Mouse (Mus musculus): ENCODE measurements around the gene Slc30a3. TPM values are rescaled to one million over a fixed set of nuclear protein-coding genes. Genes with fewer than 3 reads are reported as not detected.
"Not testable (repeated sequence)": the region's sequence is repeated elsewhere in the genome, so short reads cannot be mapped to it uniquely, and the experiment has no call there.

Gene Slc30a3
- total RNA-seq, 2 experiments from 2014 or later: not detected

DNA sequence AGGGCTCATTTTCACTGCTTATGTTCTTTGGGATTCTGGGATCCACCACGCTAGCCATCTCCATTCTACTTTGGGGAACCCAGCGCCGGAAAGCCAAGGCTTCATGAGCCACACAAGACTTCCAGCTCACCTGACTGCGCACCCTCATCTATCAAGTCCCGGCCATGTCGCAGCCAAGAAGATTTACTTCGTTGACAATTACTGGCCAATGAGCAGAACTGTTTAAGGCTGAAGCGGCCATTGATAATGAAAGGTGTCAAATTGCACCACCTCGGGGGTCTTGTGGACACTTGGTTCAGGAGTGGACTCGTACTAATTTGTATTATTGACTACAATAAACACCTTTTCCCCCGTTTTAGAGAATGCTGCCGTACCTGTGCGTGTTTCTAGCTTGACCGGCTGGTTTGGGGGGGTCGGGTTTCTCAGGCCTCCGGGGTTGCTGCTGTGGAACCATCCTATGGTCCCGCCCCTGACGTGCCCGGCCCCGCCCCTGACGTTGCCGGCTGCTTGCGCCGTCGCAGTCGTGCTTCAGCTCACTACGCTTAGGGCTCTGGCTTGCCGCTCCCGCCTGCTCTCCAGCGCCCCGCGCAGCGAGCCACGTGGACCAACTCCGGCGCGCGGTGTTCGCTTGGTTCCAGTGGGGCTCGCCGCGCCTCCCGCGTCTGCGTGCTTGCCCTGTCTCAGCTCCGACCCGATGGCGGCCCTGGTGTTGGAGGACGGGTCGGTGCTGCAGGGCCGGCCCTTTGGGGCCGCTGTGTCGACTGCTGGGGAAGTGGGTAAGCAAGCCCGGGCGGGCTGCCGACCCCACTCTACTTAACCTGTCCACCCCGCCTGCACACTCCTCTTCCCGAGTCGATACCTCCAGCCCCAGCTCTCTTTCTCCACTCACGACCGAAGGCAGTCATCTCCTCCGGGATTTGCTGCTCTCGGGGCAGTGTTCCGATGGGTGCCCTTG is 53.5 kb downstream of the Slc30a3 start, which contains the start of gene Cad:
Cad (plus strand) TSS at position 520 of the 955 bp plus-strand sequence.
- intact Hi-C loops (cut with DNase I): loop anchor here (5.0 to 10.0 kb wide), 2 partner anchors 53 to 240 kb away; partner anchors contain the start of genes Dnajc5g, Fndc4, Gckr and Ift172
- peak; percentile 96 to 97 for DNase-seq

GRCm38 (mm10) chr5:31053728-31054127 is 54.3 kb downstream of the Slc30a3 start:
- DNase-seq: not testable (repeated sequence)

DNA sequence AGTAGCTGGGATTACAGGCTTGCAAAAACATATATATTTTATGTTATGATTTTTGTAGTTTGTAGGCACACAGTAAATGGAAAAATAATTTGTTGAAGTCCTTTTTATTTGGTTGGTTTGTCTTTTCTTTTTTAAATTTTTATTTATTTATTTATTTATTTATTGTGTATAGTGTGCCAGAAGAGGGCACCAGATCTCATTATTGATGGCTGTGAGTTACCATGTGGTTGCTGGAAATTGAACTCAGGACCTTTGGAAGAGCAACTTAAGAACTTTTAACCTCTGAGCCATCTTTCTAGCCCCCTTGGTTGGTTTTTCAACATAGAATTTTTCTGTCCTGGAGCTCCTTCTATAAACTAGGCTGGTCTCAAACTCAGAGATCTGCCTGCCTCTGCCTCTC is 57.6 kb downstream of the Slc30a3 start:
- DNase-seq: no peak
- intact Hi-C loops (cut with DNase I): loop anchor here (5.0 to 10.0 kb wide), 2 partner anchors 57 to 244 kb away; partner anchors contain the start of genes Dnajc5g, Fndc4, Gckr and Ift172

More at GRCm38 (mm10) chr5:31053728-31054127, 54.3 kb downstream of the Slc30a3 start:
- intact Hi-C loops (cut with DNase I): loop anchor here (5.0 to 10.0 kb wide), 2 partner anchors 54 to 241 kb away; partner anchors contain the start of genes Dnajc5g, Fndc4, Gckr and Ift172

GRCm38 (mm10) chr5:31048763-31049641 is 59.0 kb downstream of the Slc30a3 start, which contains the start of gene Slc5a6:
TSS of gene Slc5a6 (minus strand) at chr5:31048924.
- intact Hi-C loops (cut with DNase I): loop anchor here (2.0 to 5.0 kb wide), 2 partner anchors 88 to 162 kb away; partner anchors contain the start of genes Agbl5 and Preb
- peak; percentile 37 to 52 for DNase-seq

- DNase-seq: peak; percentile 98 to 100
- intact Hi-C loops (cut with DNase I): loop anchor here (2.0 to 5.0 kb wide), 2 partner anchors 87 to 161 kb away; partner anchors contain the start of genes Agbl5 and Preb
Observed at GRCm38 (mm10) chr5:31047848-31048762, 59.9 kb downstream of the Slc30a3 start, which contains the start of gene Atraid. TSS of gene Atraid (plus strand) at chr5:31048312.

- no peak for DNase-seq
- intact Hi-C loops (cut with DNase I): loop anchor here (5.0 kb wide), 1 partner anchor 160 kb away; the partner anchor contains the start of gene Agbl5
Observed at GRCm38 (mm10) chr5:31047074-31047473, 61.0 kb downstream of the Slc30a3 start.

DNA sequence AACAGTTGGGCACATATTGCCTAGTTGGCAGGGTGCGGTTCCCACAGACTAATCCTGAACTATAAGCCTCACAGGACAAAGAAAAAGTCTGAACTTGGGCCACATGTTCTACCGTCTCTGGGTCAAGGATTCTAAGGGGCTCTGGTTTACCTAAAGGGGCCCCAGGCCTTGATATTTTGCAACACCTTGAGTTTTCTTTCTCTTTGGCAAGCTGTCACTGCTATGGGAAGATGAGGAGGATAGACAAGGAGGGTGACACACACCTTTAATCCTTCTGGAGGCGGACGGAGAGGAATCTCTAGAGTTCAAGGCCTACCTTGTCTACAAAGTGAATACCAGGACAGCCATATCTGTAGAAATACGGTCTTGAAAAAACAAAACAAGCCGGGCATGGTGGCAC is 61.6 kb downstream of the Slc30a3 start:
- DNase-seq: no peak
- intact Hi-C loops (cut with DNase I): loop anchor here (5.0 kb wide), 1 partner anchor 159 kb away; the partner anchor contains the start of gene Agbl5

DNA sequence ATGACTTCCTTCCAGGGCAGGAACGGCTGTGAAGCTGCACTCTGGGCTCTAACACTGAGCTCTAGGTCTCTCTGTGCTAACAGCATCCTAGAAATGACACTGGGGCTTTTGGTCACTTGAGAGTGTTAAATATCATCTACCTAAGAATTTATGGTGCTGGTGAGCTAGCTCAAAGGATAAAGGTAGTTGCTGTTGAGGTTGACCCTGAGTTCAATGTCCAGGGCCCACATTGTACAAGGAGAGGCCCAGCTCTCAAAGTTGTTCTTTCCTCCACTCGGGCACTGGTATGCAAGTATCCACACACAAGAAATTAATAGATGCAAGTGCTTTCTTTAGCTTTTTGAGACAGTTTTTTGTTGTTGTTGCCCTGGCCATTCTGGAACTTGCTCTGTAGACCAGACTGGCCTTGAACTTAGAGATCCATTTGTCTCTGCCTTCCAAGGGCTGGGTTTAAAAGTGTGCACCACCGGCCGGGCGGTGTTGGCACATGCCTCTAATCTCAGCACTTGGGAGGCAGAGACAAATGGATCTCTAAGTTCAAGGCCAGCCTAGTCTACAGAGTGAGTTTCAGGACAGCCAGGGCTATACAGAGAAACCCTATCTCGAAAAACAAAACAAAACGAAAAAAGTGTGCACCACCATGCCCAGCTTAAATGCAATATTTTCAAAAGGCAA is 69.7 kb downstream of the Slc30a3 start:
- intact Hi-C loops (cut with DNase I): no loop called here
- DNase-seq: no peak

GRCm38 (mm10) chr5:31036556-31036955 is 71.5 kb downstream of the Slc30a3 start:
- DNase-seq; intact Hi-C loops (cut with DNase I): not testable (repeated sequence)

Other genes with a start within 250 kb of the Slc30a3 start
- gene Tmem214, start 240.2 kb downstream of the Slc30a3 start, total RNA-seq (2021): 10 to 100 TPM; 37.7 to 40.2 TPM
- gene Agbl5, start 219.5 kb downstream of the Slc30a3 start, total RNA-seq (2021): 1 to 10 TPM; 4.1 to 7.1 TPM
- 100 to 1,000 TPM; 143 to 152 TPM for gene Ost4, start 200.4 kb downstream of the Slc30a3 start, total RNA-seq (2021)
- gene Emilin1, start 194.8 kb downstream of the Slc30a3 start, total RNA-seq (2021): 10 to 100 TPM; 22.0 to 23.7 TPM
- gene Khk, start 186.8 kb downstream of the Slc30a3 start, total RNA-seq (2021): 10 to 100 TPM; 19.9 to 26.6 TPM
- gene Cgref1, start 162.6 kb downstream of the Slc30a3 start, total RNA-seq (2021): under 1 TPM; 0.70 to 0.89 TPM
- 10 to 100 TPM; 81.0 to 86.9 TPM for gene Preb, start 147.9 kb downstream of the Slc30a3 start, total RNA-seq (2021)
- 1 to 10 TPM in 1 of 2 experiments, under 1 TPM in 1; 0.64 to 1.7 TPM for gene Tcf23, start 139.6 kb downstream of the Slc30a3 start, total RNA-seq (2021)
- gene Atraid, start 59.9 kb downstream of the Slc30a3 start, total RNA-seq (2021): 10 to 100 TPM; 50.5 to 57.3 TPM
- 10 to 100 TPM; 11.0 to 12.1 TPM for gene Slc5a6, start 59.3 kb downstream of the Slc30a3 start, total RNA-seq (2021)
- 10 to 100 TPM; 14.5 to 15.6 TPM for gene Cad, start 53.5 kb downstream of the Slc30a3 start, total RNA-seq (2021)
- gene Dnajc5g, start 2.0 kb downstream of the Slc30a3 start, total RNA-seq (2021): not detected
- gene Trim54, start 8.5 kb upstream of the Slc30a3 start, total RNA-seq (2021): 100 to 1,000 TPM; 249 to 297 TPM
- gene Ucn, start 30.6 kb upstream of the Slc30a3 start, total RNA-seq (2021): not detected
- 10 to 100 TPM; 50.7 to 52.0 TPM for gene Mpv17, start 46.0 kb upstream of the Slc30a3 start, total RNA-seq (2021)
- gene Gm29609, start 71.7 kb upstream of the Slc30a3 start, total RNA-seq (2021): 1 to 10 TPM in 1 of 2 experiments, under 1 TPM in 1; 0.68 to 1.6 TPM
- gene Gtf3c2, start 71.9 kb upstream of the Slc30a3 start, total RNA-seq (2021): 10 to 100 TPM; 31.0 to 31.4 TPM
- gene Snx17, start 85.0 kb upstream of the Slc30a3 start, total RNA-seq (2021): 10 to 100 TPM; 61.8 to 64.6 TPM
- 10 to 100 TPM; 49.7 to 55.9 TPM for gene Eif2b4, start 85.2 kb upstream of the Slc30a3 start, total RNA-seq (2021)
- gene Zfp513, start 94.1 kb upstream of the Slc30a3 start, total RNA-seq (2021): 10 to 100 TPM in 1 of 2 experiments, 1 to 10 TPM in 1; 7.9 to 10.3 TPM
- 10 to 100 TPM; 50.3 to 58.7 TPM for gene Ppm1g, start 112.5 kb upstream of the Slc30a3 start, total RNA-seq (2021)
- 10 to 100 TPM; 85.4 to 88.1 TPM for gene Nrbp1, start 132.6 kb upstream of the Slc30a3 start, total RNA-seq (2021)
- not detected for gene Gm9970, start 133.0 kb upstream of the Slc30a3 start, total RNA-seq (2021)
- gene Krtcap3, start 143.5 kb upstream of the Slc30a3 start, total RNA-seq (2021): 1 to 10 TPM; 1.7 to 2.7 TPM
- gene Ift172, start 182.9 kb upstream of the Slc30a3 start, total RNA-seq (2021): 10 to 100 TPM; 36.8 to 43.6 TPM
- 1 to 10 TPM; 1.6 to 3.7 TPM for gene Fndc4, start 187.8 kb upstream of the Slc30a3 start, total RNA-seq (2021)
- not detected for gene Gckr, start 189.2 kb upstream of the Slc30a3 start, total RNA-seq (2021)

Measured in heart, postnatal 36 days (tissue).